Mouse (Mus musculus): ENCODE measurements around the gene Thap8. TPM values are rescaled to one million over a fixed set of nuclear protein-coding genes. Genes with fewer than 3 reads are reported as not detected.
"Not testable (repeated sequence)": the region's sequence is repeated elsewhere in the genome, so short reads cannot be mapped to it uniquely, and the experiment has no call there.

Thap8 gene
- polyA plus RNA-seq (2015; fragmentation: Nextera tagmentation; extraction: Ambion mirVana): 0.43 and 0.66 TPM in 2 replicates

DNA sequence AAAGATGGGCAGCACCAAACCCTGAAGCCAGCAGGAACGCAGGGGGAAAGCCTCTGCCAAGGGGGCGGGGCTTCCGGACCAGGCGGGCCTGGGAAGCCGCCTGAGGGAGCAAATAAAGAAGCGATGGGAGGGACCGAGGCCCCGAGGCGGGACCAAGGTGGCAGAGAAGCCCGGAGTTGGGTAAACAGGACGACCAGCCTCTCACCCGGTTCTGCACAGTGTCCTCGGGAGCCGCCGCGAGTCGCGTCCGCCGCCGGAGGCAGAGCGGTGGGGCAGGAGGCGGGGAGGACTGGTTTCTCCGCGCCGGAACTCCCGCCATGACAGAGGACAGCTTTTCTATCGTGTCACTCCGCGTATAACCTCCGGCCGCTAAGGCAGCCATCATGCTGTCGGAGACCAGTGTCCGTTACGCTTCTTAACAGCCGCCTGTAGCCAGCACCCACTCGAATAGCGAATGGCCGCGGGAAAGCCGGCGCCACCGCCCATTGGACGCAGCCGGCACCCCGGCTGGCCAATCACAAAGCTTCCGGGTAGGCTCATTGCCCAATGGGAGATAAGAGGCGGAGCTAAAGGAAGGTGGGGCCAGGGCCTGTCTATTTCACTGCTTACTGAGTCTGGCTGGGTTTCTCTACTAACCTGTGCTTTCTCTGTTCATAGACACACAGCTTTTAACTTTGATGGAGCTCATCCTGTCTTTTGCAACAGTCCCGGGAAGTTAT lies at the start of gene Thap8, which contains the start of gene Wdr62:
Gene Thap8, plus strand, starts transcription at position 144 of the 719 bp plus-strand sequence.
Gene Wdr62, minus strand, starts transcription at position 469 of the 719 bp plus-strand sequence.
- peak; percentile 98 for ATAC-seq (ENCODE audit: low FRiP score)
- under 1% methylated on average over 49 of the region's 49 CpGs for WGBS
- Histone ChIP-seq H3K4me1 (replicated peaks) (peaks cover 15% of the 10 kb centered on the region), H3K36me3 (no peaks in the 10 kb centered on the region), H3K27me3 (no peaks in the 10 kb centered on the region), H3K9me3 (no peaks in the 10 kb centered on the region), H3K4me2 (peak within 1 kb of the TSS; percentile 93), H3K27ac (peak within 1 kb of the TSS; percentile 98), H3K9ac (peak within 1 kb of the TSS; percentile 74), H3K4me3 (peak within 1 kb of the TSS; percentile 74)

DNA sequence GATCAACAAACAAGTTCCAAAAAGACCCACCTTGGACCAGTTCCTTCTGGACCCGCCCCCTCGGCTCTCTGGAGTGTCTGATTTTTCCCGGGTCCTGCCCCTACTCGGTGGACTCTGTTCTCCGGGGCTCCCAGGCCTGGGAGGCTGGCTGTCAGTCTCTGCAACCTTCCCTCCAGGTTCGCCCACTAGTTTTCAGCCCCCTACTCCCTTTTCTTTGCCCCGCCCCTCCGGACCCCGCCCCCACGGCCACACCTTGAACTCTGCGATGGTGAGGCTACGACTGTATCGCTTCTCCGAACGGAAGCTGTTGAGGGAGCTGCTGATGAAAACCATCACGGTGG lies 48.6 kb upstream of the Thap8 start:
- ATAC-seq (ENCODE audit: low FRiP score): no peak; the same call in 1 of the 2 replicates
- Histone ChIP-seq H3K27ac (peak overlapping the region; percentile 79), H3K36me3 (peaks cover 57% of the 10 kb centered on the region), H3K27me3 (no peaks in the 10 kb centered on the region), H3K4me2 (peak overlapping the region; percentile 78), H3K4me1 (replicated peaks) (peaks cover 22% of the 10 kb centered on the region), H3K9me3 (no peaks in the 10 kb centered on the region), H3K4me3 (peak overlapping the region; percentile 72), H3K9ac (peak overlapping the region; percentile 78)
- 2% methylated on average over 16 of the region's 16 CpGs for WGBS

DNA sequence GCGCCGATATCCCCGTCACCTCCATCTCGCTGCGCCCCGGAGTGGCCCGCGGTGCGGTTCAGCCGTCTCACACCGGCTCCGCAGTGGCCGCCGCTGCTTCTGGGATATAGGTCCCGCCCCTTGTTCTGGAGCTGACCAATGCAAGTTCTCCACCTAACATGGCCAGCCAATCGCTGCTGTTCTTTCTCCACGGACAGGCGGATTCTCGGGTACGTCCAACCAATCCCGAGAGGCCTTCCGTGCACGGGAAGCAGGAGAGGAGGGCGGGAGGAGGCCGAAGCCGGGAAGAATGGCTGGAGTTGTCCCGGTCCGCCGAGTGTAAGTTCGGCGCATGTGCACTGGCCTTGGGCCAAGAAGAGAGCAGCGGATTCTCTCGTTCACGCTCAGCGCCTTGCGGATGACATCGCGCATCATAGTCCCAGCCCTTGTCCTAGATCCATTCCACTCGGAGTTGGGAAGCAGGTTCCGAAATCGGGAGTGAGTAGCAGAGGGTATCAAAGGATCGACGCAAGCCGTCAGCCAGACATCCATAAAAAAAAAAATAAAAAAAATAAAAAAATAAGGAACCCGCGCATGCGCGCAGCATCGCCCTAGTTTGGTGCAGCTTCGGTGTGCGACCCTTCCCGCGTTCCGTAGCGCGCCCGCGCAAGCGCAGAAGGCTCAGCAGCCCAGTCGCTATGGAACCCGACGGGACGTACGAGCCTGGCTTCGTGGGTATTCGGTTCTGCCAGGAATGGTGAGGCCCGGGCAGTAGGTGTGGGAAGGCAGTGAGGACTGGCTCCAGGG lies 48.0 kb upstream of the Thap8 start, which contains the start of the genes Polr2i and Tbcb:
Gene Polr2i, plus strand, starts transcription at position 280 of the 786 bp plus-strand sequence.
Gene Tbcb, minus strand, starts transcription at position 604 of the 786 bp plus-strand sequence.
- peak; percentile 94 for ATAC-seq (ENCODE audit: low FRiP score)
- H3K27ac ChIP-seq: peak within 1 kb of the TSS; percentile 97
- H3K4me1 ChIP-seq (replicated peaks): peaks cover 22% of the 10 kb centered on the region
- H3K36me3 ChIP-seq: peaks cover 51% of the 10 kb centered on the region
- peak within 1 kb of the TSS; percentile 82 for H3K9ac ChIP-seq
- WGBS: under 1% methylated on average over 67 of the region's 67 CpGs
- peak within 1 kb of the TSS; percentile 78 for H3K4me2 ChIP-seq
- H3K4me3 ChIP-seq: peak within 1 kb of the TSS; percentile 72
- H3K27me3 ChIP-seq: no peaks in the 10 kb centered on the region
- no peaks in the 10 kb centered on the region for H3K9me3 ChIP-seq

GRCm38 (mm10) chr7:30232631-30233148 lies 47.2 kb upstream of the Thap8 start:
- peak; percentile 3; the same call in 1 of the 2 replicates for ATAC-seq (ENCODE audit: low FRiP score)

GRCm38 (mm10) chr7:30233387-30233786 lies 46.5 kb upstream of the Thap8 start:
- Histone ChIP-seq H3K4me3 (peak overlapping the region; percentile 72; the same call in 1 of the 2 replicates), H3K27ac (no peak overlapping the region), H3K4me1 (replicated peaks) (peaks cover 22% of the 10 kb centered on the region), H3K36me3 (peaks cover 36% of the 10 kb centered on the region), H3K4me2 (peak overlapping the region; percentile 67), H3K9me3 (no peaks in the 10 kb centered on the region), H3K27me3 (no peaks in the 10 kb centered on the region), H3K9ac (peak overlapping the region; percentile 16; the same call in 1 of the 2 replicates)
- no peak for ATAC-seq (ENCODE audit: low FRiP score)
- 92% methylated on average over 20 of the region's 20 CpGs for WGBS

More at GRCm38 (mm10) chr7:30232631-30233148, 47.2 kb upstream of the Thap8 start:
- no peaks in the 10 kb centered on the region for H3K9me3 ChIP-seq
- H3K27ac ChIP-seq: peak overlapping the region; percentile 97
- H3K4me1 ChIP-seq (replicated peaks): peaks cover 22% of the 10 kb centered on the region
- H3K4me2 ChIP-seq: peak overlapping the region; percentile 67
- H3K4me3 ChIP-seq: peak overlapping the region; percentile 72
- H3K27me3 ChIP-seq: no peaks in the 10 kb centered on the region
- peak overlapping the region; percentile 82 for H3K9ac ChIP-seq
- WGBS: 6% methylated on average over 24 of the region's 24 CpGs
- peaks cover 43% of the 10 kb centered on the region for H3K36me3 ChIP-seq

GRCm38 (mm10) chr7:30234276-30234858 lies 45.5 kb upstream of the Thap8 start:
- no peak overlapping the region for H3K4me2 ChIP-seq
- H3K4me1 ChIP-seq (replicated peaks): peaks cover 22% of the 10 kb centered on the region
- no peak overlapping the region for H3K27ac ChIP-seq
- no peaks in the 10 kb centered on the region for H3K9me3 ChIP-seq
- H3K36me3 ChIP-seq: peaks cover 32% of the 10 kb centered on the region
- no peak overlapping the region for H3K4me3 ChIP-seq
- no peak for ATAC-seq (ENCODE audit: low FRiP score)
- no peak overlapping the region for H3K9ac ChIP-seq
- 94% methylated on average over 15 of the region's 15 CpGs for WGBS
- H3K27me3 ChIP-seq: no peaks in the 10 kb centered on the region

- Histone ChIP-seq H3K27ac (no peak overlapping the region), H3K9me3 (no peaks in the 10 kb centered on the region), H3K4me3 (no peak overlapping the region), H3K4me2 (no peak overlapping the region), H3K36me3 (peaks cover 27% of the 10 kb centered on the region), H3K4me1 (replicated peaks) (peaks cover 22% of the 10 kb centered on the region), H3K9ac (no peak overlapping the region), H3K27me3 (no peaks in the 10 kb centered on the region)
- no peak for ATAC-seq (ENCODE audit: low FRiP score)
- WGBS: 91% methylated on average over 8 of the region's 8 CpGs
Observed at GRCm38 (mm10) chr7:30235091-30235490, 44.8 kb upstream of the Thap8 start.

DNA sequence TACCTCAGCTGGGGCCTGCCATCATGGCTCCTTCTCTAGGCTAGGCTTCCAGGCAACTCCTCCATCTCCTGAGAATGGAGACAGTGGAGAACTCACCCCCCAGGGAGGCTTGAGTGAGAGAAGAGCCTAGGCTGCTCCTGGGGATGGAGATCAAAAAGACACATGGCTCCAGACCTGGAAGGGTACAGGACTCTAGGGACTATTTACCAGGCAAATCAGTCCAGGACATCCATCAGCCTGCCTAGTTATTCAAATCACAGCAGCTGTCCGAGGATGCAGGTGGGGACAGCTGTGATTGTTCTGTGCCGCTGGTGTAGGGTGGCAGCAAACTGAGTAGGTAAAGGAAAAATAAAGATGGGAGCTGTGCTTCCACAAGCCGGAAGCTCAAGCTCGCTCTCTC lies 44.3 kb upstream of the Thap8 start, which contains the start of gene Ovol3:
Gene Ovol3, minus strand, starts transcription at position 101 of the 400 bp plus-strand sequence.
- Histone ChIP-seq H3K9ac (no peak within 1 kb of the TSS), H3K9me3 (no peaks in the 10 kb centered on the region), H3K4me3 (no peak within 1 kb of the TSS), H3K27me3 (no peaks in the 10 kb centered on the region), H3K27ac (no peak within 1 kb of the TSS), H3K4me2 (no peak within 1 kb of the TSS), H3K4me1 (replicated peaks) (peaks cover 19% of the 10 kb centered on the region), H3K36me3 (peaks cover 28% of the 10 kb centered on the region)
- no peak for ATAC-seq (ENCODE audit: low FRiP score)
- 84% methylated on average over 4 of the region's 4 CpGs for WGBS

GRCm38 (mm10) chr7:30237374-30237773 lies 42.5 kb upstream of the Thap8 start:
- not testable (repeated sequence) for H3K27ac ChIP-seq; H3K4me2 ChIP-seq; H3K9ac ChIP-seq; H3K9me3 ChIP-seq; H3K27me3 ChIP-seq; H3K4me3 ChIP-seq; ATAC-seq (ENCODE audit: low FRiP score)
- Histone ChIP-seq H3K4me1 (replicated peaks) (peaks cover 13% of the 10 kb centered on the region), H3K36me3 (peaks cover 39% of the 10 kb centered on the region)
- WGBS: 93% methylated on average over 3 of the region's 3 CpGs

DNA sequence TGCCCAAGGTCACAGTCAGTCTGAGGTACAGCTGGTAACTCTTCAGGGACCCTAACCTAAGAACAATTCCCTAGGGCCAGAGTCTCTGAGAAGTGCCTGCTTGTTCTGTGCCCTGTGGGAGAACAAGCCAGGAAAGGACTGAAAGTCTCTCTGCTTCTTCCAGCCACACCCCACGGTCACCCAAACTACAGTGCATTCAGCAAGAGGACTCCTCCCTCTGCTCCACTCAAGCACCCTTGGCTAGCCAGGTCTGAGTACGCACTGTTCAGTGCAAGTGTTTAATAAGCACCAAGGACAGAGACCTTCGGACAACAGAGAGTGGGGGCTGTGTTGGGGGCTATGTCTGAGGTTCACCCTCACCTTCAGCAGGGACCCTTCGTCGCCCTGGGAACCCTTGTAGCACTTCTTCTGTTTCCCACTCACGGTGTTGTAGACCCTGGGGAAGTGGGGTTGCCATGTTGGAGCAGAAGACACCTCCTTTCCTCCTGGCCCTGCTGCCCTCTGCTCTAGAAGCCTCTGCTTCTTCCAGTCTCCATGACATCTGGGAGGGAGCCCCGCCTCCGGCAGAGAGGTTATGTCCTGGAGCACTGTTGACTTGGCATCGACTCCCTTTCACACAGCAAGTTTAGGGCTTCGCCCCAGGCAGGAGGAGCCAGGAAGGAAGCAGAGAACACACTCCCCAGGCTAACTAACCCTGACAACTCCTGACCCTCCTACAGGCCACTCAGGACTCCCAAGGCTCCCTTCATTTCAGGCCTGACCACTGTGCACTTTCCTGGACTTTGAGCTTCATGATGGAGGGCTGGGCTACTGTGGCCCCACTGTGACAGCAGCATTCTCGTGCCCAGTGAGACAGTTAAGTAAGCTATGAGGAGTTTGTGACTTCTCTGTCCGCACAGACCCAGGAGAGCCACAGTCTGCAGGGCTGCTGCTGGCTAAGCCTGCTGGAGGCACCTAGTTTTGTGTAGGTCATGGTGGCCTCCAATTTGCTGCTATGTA lies 27.6 kb upstream of the Thap8 start:
- H3K9me3 ChIP-seq: no peaks in the 10 kb centered on the region
- H3K36me3 ChIP-seq: no peaks in the 10 kb centered on the region
- no peak overlapping the region for H3K27ac ChIP-seq
- WGBS: 85% methylated on average over 12 of the region's 12 CpGs
- peak overlapping the region; percentile 39; the same call in 1 of the 2 replicates for H3K9ac ChIP-seq
- ATAC-seq (ENCODE audit: low FRiP score): no peak
- no peak overlapping the region for H3K4me2 ChIP-seq
- no peaks in the 10 kb centered on the region for H3K4me1 ChIP-seq (replicated peaks)
- no peaks in the 10 kb centered on the region for H3K27me3 ChIP-seq
- H3K4me3 ChIP-seq: no peak overlapping the region

DNA sequence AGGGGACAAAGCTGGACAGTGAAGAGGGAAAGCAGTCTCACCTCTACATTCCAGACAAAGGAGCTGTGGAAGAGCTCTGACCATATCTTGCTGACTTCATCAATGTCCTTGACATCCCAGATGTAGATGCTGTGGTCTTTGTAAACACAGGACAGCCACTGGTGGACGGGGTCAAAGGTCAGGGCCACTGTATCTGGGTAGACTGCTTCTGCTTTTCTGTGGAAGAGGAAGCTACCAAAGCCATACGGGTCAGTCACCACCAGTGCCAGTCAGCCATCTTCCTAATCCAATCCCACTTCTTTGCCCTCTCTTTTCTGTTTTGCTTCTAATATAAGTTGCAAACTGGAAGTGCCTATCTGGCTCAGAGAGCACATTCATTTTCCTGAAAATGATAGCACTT lies 14.9 kb upstream of the Thap8 start:
- no peaks in the 10 kb centered on the region for H3K4me1 ChIP-seq (replicated peaks)
- 82% methylated on average over 2 of the region's 2 CpGs for WGBS

More for the DNA sequence above, 14.9 kb upstream of the Thap8 start:
- ATAC-seq (ENCODE audit: low FRiP score): no peak
- H3K4me3 ChIP-seq: no peak overlapping the region
- H3K27ac ChIP-seq: no peak overlapping the region
- no peaks in the 10 kb centered on the region for H3K9me3 ChIP-seq
- no peak overlapping the region for H3K4me2 ChIP-seq
- peaks cover 13% of the 10 kb centered on the region for H3K36me3 ChIP-seq
- no peak overlapping the region for H3K9ac ChIP-seq
- no peaks in the 10 kb centered on the region for H3K27me3 ChIP-seq

Measured in hindbrain, embryonic 13.5 days (tissue).